Mouse (Mus musculus): Measurements from ENCODE around the gene Add3.

Add3 gene

GRCm38 (mm10) chr19:53273055-53273722 is 132.9 kb downstream of the Add3 start:
- no peak for DNase-seq (ENCODE audit: low read depth, low spot score)

- DNase-seq (ENCODE audit: low read depth, low spot score): no peak
Observed at GRCm38 (mm10) chr19:53273781-53274428, 133.7 kb downstream of the Add3 start.

GRCm38 (mm10) chr19:53275204-53275603 is 135.0 kb downstream of the Add3 start:
- DNase-seq (ENCODE audit: low read depth, low spot score): no peak

GRCm38 (mm10) chr19:53276902-53277707 is 136.9 kb downstream of the Add3 start:
- no peak for DNase-seq (ENCODE audit: low read depth, low spot score)

- peak; percentile 40 for DNase-seq (ENCODE audit: low read depth, low spot score)
Observed at GRCm38 (mm10) chr19:53278491-53279415, 138.5 kb downstream of the Add3 start.

- no peak for DNase-seq (ENCODE audit: low read depth, low spot score)
Observed at GRCm38 (mm10) chr19:53280254-53280653, 140.0 kb downstream of the Add3 start.

- no peak for DNase-seq (ENCODE audit: low read depth, low spot score)
Observed at GRCm38 (mm10) chr19:53282571-53282970, 142.3 kb downstream of the Add3 start.

- DNase-seq (ENCODE audit: low read depth, low spot score): no peak
Observed at GRCm38 (mm10) chr19:53283742-53284141, 143.5 kb downstream of the Add3 start.

- peak; percentile 11 for DNase-seq (ENCODE audit: low read depth, low spot score)
Observed at GRCm38 (mm10) chr19:53284268-53285208, 144.3 kb downstream of the Add3 start.

- no peak for DNase-seq (ENCODE audit: low read depth, low spot score)
Observed at GRCm38 (mm10) chr19:53296331-53297254, 156.3 kb downstream of the Add3 start.
